Mouse (Mus musculus): ENCODE measurements around the gene Plb1. TPM values are rescaled to one million over a fixed set of nuclear protein-coding genes. Genes with fewer than 3 reads are reported as not detected.
A peak's percentile ranks its signal among the peaks of the same experiment; 100 is the strongest.

Gene Plb1
- polyA plus RNA-seq, 1 experiment from 2014 or later = 4.7 TPM

DNA sequence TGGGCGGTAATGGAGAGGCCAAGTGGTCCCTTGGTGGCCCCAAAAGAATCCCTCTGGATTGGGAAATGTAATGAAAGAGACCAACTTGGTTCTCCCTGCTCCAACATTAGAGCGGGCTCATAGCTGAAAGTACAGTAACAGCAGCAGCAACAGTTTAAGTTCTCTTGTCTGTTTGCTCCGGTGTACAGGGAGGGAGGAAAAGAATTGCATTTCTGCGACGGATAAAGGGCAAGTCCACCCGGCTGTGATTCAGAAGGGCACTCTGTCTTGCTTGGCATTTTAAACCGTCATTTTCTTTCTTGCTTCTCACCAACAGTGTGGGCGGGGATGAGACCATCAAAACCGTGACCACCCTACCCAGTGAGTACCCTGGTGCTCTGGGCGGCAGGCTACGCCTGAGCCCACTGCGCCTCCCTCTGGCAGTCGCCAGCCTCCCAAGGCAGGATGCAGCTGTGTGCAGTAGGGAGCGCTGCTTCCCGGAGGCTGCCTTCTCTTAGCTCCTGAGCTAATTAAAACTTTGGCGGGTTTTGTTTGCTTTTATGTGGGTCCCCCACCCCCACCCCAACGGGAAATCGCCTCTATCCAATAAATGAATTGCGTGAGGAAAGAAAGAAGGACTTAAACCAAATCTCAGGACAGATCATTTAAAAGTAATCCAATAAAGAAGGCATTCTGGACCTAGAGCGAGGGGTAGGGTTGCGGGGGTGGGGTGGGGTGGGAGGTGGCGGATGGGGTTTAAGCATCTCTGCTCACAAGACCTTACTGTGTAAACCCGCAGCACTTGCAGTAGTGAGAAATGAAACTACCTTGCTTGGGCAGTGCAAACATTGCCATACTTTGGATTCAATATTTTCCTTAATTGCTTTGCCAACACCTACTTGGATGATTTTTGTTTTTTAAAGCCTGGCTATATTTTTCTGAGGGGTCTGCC, 70.7 kb downstream of the Plb1 start:
- Histone ChIP-seq H3K4me1 (peaks cover 10% of the 10 kb centered on the region; the same call in 1 of the 2 replicates), H3K4me3 (replicated peaks) (peak overlapping the region; percentile 27), H3K4me2 (replicated peaks) (peak overlapping the region; percentile 55), H3K9me3 (replicated peaks) (no peaks in the 10 kb centered on the region), H3K9ac (no peak overlapping the region; the same call in 1 of the 2 replicates), H3K36me3 (no peaks in the 10 kb centered on the region), H3K27me3 (no peaks in the 10 kb centered on the region), H3K27ac (replicated peaks) (no peak overlapping the region)
- peak; percentile 88 for ATAC-seq (ENCODE audit: insufficient number of reproducible peaks, low FRiP score, low TSS enrichment, low read depth)
- 6% methylated on average over 23 of the region's 23 CpGs for WGBS

DNA sequence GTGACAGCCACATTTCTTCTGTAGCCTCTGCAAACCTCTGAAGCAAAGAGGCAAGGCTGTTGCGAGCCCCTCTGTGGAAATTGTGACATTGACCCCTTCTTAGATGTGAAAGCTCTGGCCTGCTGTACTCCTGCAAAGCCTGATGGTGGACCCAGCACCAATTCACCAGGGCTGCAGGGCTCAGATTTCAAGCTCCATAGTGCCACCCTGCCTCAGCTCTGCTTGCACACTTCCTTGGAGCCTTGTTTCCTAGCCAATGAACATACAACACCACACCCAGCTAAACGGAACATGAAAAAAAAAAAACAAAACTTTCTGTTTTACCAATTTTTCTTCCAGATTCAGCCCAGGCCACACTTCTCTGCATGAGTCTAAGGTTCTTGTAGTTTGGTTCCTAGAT, 74.6 kb downstream of the Plb1 start:
- Histone ChIP-seq H3K27ac (replicated peaks) (no peak overlapping the region), H3K4me1 (peaks cover 10% of the 10 kb centered on the region; the same call in 1 of the 2 replicates), H3K27me3 (no peaks in the 10 kb centered on the region), H3K9ac (no peak overlapping the region), H3K4me2 (replicated peaks) (no peak overlapping the region), H3K9me3 (replicated peaks) (no peaks in the 10 kb centered on the region), H3K4me3 (replicated peaks) (no peak overlapping the region), H3K36me3 (no peaks in the 10 kb centered on the region)
- 60% methylated on average over 2 of the region's 2 CpGs for WGBS
- ATAC-seq (ENCODE audit: insufficient number of reproducible peaks, low FRiP score, low TSS enrichment, low read depth) = no peak

GRCm38 (mm10) chr5:32308647-32309046, 76.1 kb downstream of the Plb1 start:
- no peak for ATAC-seq (ENCODE audit: insufficient number of reproducible peaks, low FRiP score, low TSS enrichment, low read depth)
- Histone ChIP-seq H3K27ac (replicated peaks) (no peak overlapping the region), H3K4me3 (replicated peaks) (no peak overlapping the region), H3K27me3 (no peaks in the 10 kb centered on the region), H3K9ac (no peak overlapping the region), H3K4me2 (replicated peaks) (no peak overlapping the region), H3K4me1 (peaks cover under 1% of the 10 kb centered on the region; the same call in 1 of the 2 replicates), H3K9me3 (replicated peaks) (no peaks in the 10 kb centered on the region), H3K36me3 (no peaks in the 10 kb centered on the region)
- WGBS = 90% methylated on average over 4 of the region's 4 CpGs

GRCm38 (mm10) chr5:32309714-32310113, 77.2 kb downstream of the Plb1 start:
- Histone ChIP-seq H3K9ac (no peak overlapping the region), H3K36me3 (no peaks in the 10 kb centered on the region), H3K4me3 (replicated peaks) (no peak overlapping the region), H3K9me3 (replicated peaks) (no peaks in the 10 kb centered on the region), H3K27me3 (no peaks in the 10 kb centered on the region), H3K4me1 (no peaks in the 10 kb centered on the region), H3K4me2 (replicated peaks) (no peak overlapping the region), H3K27ac (replicated peaks) (no peak overlapping the region)
- ATAC-seq (ENCODE audit: insufficient number of reproducible peaks, low FRiP score, low TSS enrichment, low read depth) = no peak
- WGBS = 52% methylated on average over 1 of the region's 1 CpGs

DNA sequence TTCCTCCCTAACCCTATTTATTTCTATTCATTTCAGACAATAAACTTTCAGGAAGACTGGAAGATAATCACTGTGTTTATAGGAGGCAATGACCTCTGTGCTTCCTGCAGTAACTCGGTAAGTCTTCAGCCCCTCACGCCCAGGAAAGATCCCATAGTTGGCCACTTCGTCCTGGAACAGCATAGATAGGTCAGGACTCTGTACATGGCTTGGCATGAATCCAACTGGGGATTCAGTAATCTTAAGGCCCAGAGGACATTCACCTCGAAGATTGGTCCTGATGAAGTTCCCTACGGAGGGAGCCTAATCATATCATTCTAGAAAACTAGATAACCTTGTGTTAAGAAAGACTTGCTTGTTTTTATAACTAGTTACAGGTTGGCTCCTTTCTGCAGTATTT, 78.3 kb downstream of the Plb1 start:
- ATAC-seq (ENCODE audit: insufficient number of reproducible peaks, low FRiP score, low TSS enrichment, low read depth) = no peak
- Histone ChIP-seq H3K27me3 (no peaks in the 10 kb centered on the region), H3K27ac (replicated peaks) (no peak overlapping the region), H3K4me1 (no peaks in the 10 kb centered on the region), H3K36me3 (no peaks in the 10 kb centered on the region), H3K4me3 (replicated peaks) (no peak overlapping the region), H3K9me3 (replicated peaks) (no peaks in the 10 kb centered on the region), H3K4me2 (replicated peaks) (no peak overlapping the region), H3K9ac (no peak overlapping the region)
- 79% methylated on average over 5 of the region's 5 CpGs for WGBS

DNA sequence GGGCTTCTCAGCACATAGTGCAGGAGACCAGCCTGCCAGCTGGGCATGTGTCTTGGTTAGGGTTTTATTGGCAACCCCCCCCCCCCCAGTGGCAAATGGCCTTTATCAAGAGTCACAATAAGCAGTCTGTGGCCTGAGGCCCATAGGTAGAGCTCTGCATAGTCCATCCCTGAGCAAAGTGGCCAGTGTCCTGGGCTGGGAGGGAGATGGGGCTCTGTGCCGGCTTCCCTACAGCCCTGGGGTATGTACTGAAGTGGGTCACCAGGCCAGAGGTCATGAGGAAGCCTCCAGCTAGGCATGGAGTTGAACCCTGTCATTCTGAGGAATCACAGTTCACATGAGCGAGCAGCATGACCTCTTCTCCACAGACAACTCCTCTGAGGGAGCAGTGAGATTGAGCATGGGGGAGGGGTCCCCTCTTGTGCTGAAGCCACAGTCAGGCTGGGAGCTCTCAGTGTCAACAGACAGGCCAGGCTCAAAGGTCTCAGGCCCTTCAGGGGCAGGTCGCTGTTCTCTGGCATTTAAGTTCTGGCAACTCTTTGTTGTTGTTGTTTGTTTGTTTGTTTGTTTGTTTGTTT, 79.2 kb downstream of the Plb1 start:
- H3K4me2 ChIP-seq (replicated peaks) = no peak overlapping the region
- no peak; the same call in 1 of the 2 replicates for ATAC-seq (ENCODE audit: insufficient number of reproducible peaks, low FRiP score, low TSS enrichment, low read depth)
- no peaks in the 10 kb centered on the region for H3K36me3 ChIP-seq
- H3K9ac ChIP-seq = no peak overlapping the region
- H3K27ac ChIP-seq (replicated peaks) = no peak overlapping the region
- no peaks in the 10 kb centered on the region for H3K4me1 ChIP-seq
- 65% methylated on average over 3 of the region's 3 CpGs for WGBS
- no peak overlapping the region for H3K4me3 ChIP-seq (replicated peaks)
- no peaks in the 10 kb centered on the region for H3K9me3 ChIP-seq (replicated peaks)
- H3K27me3 ChIP-seq = no peaks in the 10 kb centered on the region

- H3K9ac ChIP-seq = no peak overlapping the region
- H3K36me3 ChIP-seq = no peaks in the 10 kb centered on the region
- no peak for ATAC-seq (ENCODE audit: insufficient number of reproducible peaks, low FRiP score, low TSS enrichment, low read depth)
- H3K27me3 ChIP-seq = no peaks in the 10 kb centered on the region
- WGBS = 75% methylated on average over 6 of the region's 6 CpGs
- H3K4me1 ChIP-seq = no peaks in the 10 kb centered on the region
- no peak overlapping the region for H3K4me2 ChIP-seq (replicated peaks)
- no peak overlapping the region for H3K4me3 ChIP-seq (replicated peaks)
- no peak overlapping the region for H3K27ac ChIP-seq (replicated peaks)
- no peaks in the 10 kb centered on the region for H3K9me3 ChIP-seq (replicated peaks)
Measured at GRCm38 (mm10) chr5:32313671-32314070, 81.2 kb downstream of the Plb1 start.

DNA sequence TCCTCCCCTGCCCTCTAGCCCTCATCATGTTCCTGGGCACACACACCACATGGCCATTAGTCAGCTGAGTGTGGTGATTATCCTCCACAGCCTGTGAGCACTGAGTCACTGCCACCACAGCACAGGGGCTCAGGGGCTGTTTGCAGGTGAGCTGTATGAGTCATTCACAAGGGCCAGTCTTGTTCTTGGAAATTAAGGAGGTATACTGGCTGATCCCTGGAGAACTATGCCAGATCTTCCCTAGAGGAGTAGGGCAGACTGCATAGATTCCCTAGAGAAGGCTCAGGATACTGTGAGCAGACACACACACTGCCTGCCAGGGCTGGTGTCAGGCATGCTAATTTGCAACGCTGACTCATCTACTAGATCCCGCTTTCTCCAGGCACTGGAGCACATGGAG, 82.2 kb downstream of the Plb1 start:
- WGBS = 41% methylated on average over 2 of the region's 2 CpGs

DNA sequence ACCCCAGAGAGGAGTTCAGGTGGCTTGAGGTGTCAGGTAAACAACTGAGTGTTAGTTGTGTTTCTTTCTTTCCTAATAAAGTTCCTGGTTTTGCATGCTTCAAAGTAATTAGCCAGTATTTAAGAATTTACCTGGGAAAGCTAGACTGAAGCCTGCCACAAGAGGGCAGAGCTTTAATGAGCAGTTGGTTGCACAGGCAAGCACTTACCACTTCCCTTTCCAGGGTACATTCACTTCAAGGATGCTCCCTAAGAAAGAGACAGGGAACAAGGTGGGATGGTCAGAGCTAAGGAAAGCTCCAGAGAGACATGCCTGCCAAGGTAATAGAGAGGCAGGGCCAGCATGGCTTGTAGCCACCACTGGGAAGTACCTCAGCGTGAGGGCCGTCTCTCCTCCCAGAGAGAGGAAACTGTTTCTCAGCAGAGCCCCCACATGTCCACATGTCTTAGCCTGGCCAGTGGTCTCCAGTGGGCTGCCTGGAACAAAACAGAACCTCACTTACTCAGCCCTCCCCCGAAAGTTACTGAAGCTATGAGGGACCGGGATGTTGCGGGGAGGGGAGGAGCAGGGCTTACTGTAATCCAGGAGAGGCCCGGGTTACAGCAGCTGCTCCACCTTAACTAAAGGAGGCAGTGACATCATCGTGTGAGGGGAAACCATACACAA, 89.8 kb downstream of the Plb1 start:
- H3K4me3 ChIP-seq (replicated peaks) = no peak overlapping the region
- H3K36me3 ChIP-seq = no peaks in the 10 kb centered on the region
- H3K27me3 ChIP-seq = no peaks in the 10 kb centered on the region
- no peaks in the 10 kb centered on the region for H3K9me3 ChIP-seq (replicated peaks)
- no peak overlapping the region for H3K9ac ChIP-seq
- no peak overlapping the region for H3K27ac ChIP-seq (replicated peaks)
- WGBS = 43% methylated on average over 7 of the region's 7 CpGs
- ATAC-seq (ENCODE audit: insufficient number of reproducible peaks, low FRiP score, low TSS enrichment, low read depth) = no peak
- H3K4me1 ChIP-seq = peaks cover 5% of the 10 kb centered on the region
- H3K4me2 ChIP-seq (replicated peaks) = peak overlapping the region; percentile 26; the same call in 1 of the 2 replicates

More for the DNA sequence above, 82.2 kb downstream of the Plb1 start:
- H3K9ac ChIP-seq = no peak overlapping the region
- no peak overlapping the region for H3K4me3 ChIP-seq (replicated peaks)
- H3K36me3 ChIP-seq = no peaks in the 10 kb centered on the region
- no peaks in the 10 kb centered on the region for H3K4me1 ChIP-seq
- H3K9me3 ChIP-seq (replicated peaks) = no peaks in the 10 kb centered on the region
- H3K27me3 ChIP-seq = no peaks in the 10 kb centered on the region
- ATAC-seq (ENCODE audit: insufficient number of reproducible peaks, low FRiP score, low TSS enrichment, low read depth) = peak; percentile 72
- no peak overlapping the region for H3K4me2 ChIP-seq (replicated peaks)
- H3K27ac ChIP-seq (replicated peaks) = no peak overlapping the region

- H3K4me1 ChIP-seq = 0 out of 2 replicates have a peak, but pooled peaks cover 2% of the 10 kb centered on the region
- no peak overlapping the region for H3K9ac ChIP-seq
- ATAC-seq (ENCODE audit: insufficient number of reproducible peaks, low FRiP score, low TSS enrichment, low read depth) = no peak
- no peak overlapping the region for H3K27ac ChIP-seq (replicated peaks)
- no peaks in the 10 kb centered on the region for H3K27me3 ChIP-seq
- H3K4me2 ChIP-seq (replicated peaks) = no peak overlapping the region
- H3K36me3 ChIP-seq = no peaks in the 10 kb centered on the region
- no peak overlapping the region for H3K4me3 ChIP-seq (replicated peaks)
- no peaks in the 10 kb centered on the region for H3K9me3 ChIP-seq (replicated peaks)
- 84% methylated on average over 7 of the region's 7 CpGs for WGBS
Measured at GRCm38 (mm10) chr5:32328139-32328538, 95.6 kb downstream of the Plb1 start.

GRCm38 (mm10) chr5:32332591-32332990, 100.1 kb downstream of the Plb1 start:
- Histone ChIP-seq H3K9ac (no peak overlapping the region), H3K27ac (replicated peaks) (no peak overlapping the region), H3K4me1 (peaks cover 29% of the 10 kb centered on the region), H3K9me3 (replicated peaks) (no peaks in the 10 kb centered on the region), H3K27me3 (no peaks in the 10 kb centered on the region), H3K36me3 (no peaks in the 10 kb centered on the region), H3K4me2 (replicated peaks) (no peak overlapping the region), H3K4me3 (replicated peaks) (no peak overlapping the region)
- WGBS = 77% methylated on average over 4 of the region's 4 CpGs
- ATAC-seq (ENCODE audit: insufficient number of reproducible peaks, low FRiP score, low TSS enrichment, low read depth) = no peak
